Mouse (Mus musculus): ENCODE measurements around the gene Kctd20. TPM values are rescaled to one million over a fixed set of nuclear protein-coding genes. Genes with fewer than 3 reads are reported as not detected.

The Kctd20 gene
- polyA plus RNA-seq (2015; fragmentation: Nextera tagmentation; extraction: Ambion mirVana): 123 and 135 TPM in 2 replicates

GRCm38 (mm10) chr17:28951831-28952799 is at the start of gene Kctd20:
Kctd20 (plus strand) TSS chr17:28951950.
- Histone ChIP-seq H3K4me1 (replicated peaks; ENCODE audit: control insufficient read depth, insufficient read depth, low read length) (peaks cover 19% of the 10 kb centered on the region), H3K36me3 (ENCODE audit: control insufficient read depth, insufficient read depth) (no peaks in the 10 kb centered on the region), H3K4me2 (ENCODE audit: low read length) (peak within 1 kb of the TSS; percentile 78), H3K27me3 (replicated peaks; ENCODE audit: control insufficient read depth, insufficient read depth, low read length) (no peaks in the 10 kb centered on the region), H3K4me3 (replicated peaks; ENCODE audit: low read length) (peak within 1 kb of the TSS; percentile 81), H3K9ac (replicated peaks; ENCODE audit: low read depth, low read length) (peak within 1 kb of the TSS; percentile 93), H3K27ac (ENCODE audit: low read length) (peak within 1 kb of the TSS; percentile 97), H3K9me3 (ENCODE audit: control insufficient read depth, low read length) (no peaks in the 10 kb centered on the region)
- peak; percentile 91 for ATAC-seq
- under 1% methylated on average over 70 of the region's 80 CpGs for WGBS

GRCm38 (mm10) chr17:28904546-28905376 is 47.0 kb upstream of the Kctd20 start:
- Histone ChIP-seq H3K27me3 (replicated peaks; ENCODE audit: control insufficient read depth, insufficient read depth, low read length) (0 out of 2 replicates have a peak, but pooled peaks cover 4% of the 10 kb centered on the region), H3K4me3 (replicated peaks; ENCODE audit: low read length) (no peak overlapping the region), H3K9ac (replicated peaks; ENCODE audit: low read depth, low read length) (no peak overlapping the region), H3K36me3 (ENCODE audit: control insufficient read depth, insufficient read depth) (no peaks in the 10 kb centered on the region), H3K9me3 (ENCODE audit: control insufficient read depth, low read length) (no peaks in the 10 kb centered on the region), H3K4me1 (replicated peaks; ENCODE audit: control insufficient read depth, insufficient read depth, low read length) (peaks cover 20% of the 10 kb centered on the region), H3K4me2 (ENCODE audit: low read length) (no peak overlapping the region), H3K27ac (ENCODE audit: low read length) (peak overlapping the region; percentile 73)
- 26% methylated on average over 23 of the region's 23 CpGs for WGBS
- peak; percentile 90 for ATAC-seq

GRCm38 (mm10) chr17:28905377-28905916 is 46.3 kb upstream of the Kctd20 start:
- H3K4me2 ChIP-seq (ENCODE audit: low read length): no peak overlapping the region

GRCm38 (mm10) chr17:28907959-28908358 is 43.8 kb upstream of the Kctd20 start:
- Histone ChIP-seq H3K4me3 (replicated peaks; ENCODE audit: low read length) (no peak overlapping the region), H3K36me3 (ENCODE audit: control insufficient read depth, insufficient read depth) (no peaks in the 10 kb centered on the region), H3K27me3 (replicated peaks; ENCODE audit: control insufficient read depth, insufficient read depth, low read length) (0 out of 2 replicates have a peak, but pooled peaks cover 4% of the 10 kb centered on the region), H3K9me3 (ENCODE audit: control insufficient read depth, low read length) (no peaks in the 10 kb centered on the region), H3K27ac (ENCODE audit: low read length) (peak overlapping the region; percentile 50; the same call in 1 of the 2 replicates), H3K4me2 (ENCODE audit: low read length) (no peak overlapping the region), H3K9ac (replicated peaks; ENCODE audit: low read depth, low read length) (no peak overlapping the region), H3K4me1 (replicated peaks; ENCODE audit: control insufficient read depth, insufficient read depth, low read length) (peaks cover 20% of the 10 kb centered on the region)
- 48% methylated on average over 7 of the region's 7 CpGs for WGBS
- ATAC-seq: no peak

More at GRCm38 (mm10) chr17:28905377-28905916, 46.3 kb upstream of the Kctd20 start:
- Histone ChIP-seq H3K4me1 (replicated peaks; ENCODE audit: control insufficient read depth, insufficient read depth, low read length) (peaks cover 20% of the 10 kb centered on the region), H3K4me3 (replicated peaks; ENCODE audit: low read length) (no peak overlapping the region), H3K9ac (replicated peaks; ENCODE audit: low read depth, low read length) (0 out of 2 replicates have a peak overlapping the region, but pooled peaks have one; percentile 10), H3K27me3 (replicated peaks; ENCODE audit: control insufficient read depth, insufficient read depth, low read length) (0 out of 2 replicates have a peak, but pooled peaks cover 4% of the 10 kb centered on the region), H3K36me3 (ENCODE audit: control insufficient read depth, insufficient read depth) (no peaks in the 10 kb centered on the region), H3K9me3 (ENCODE audit: control insufficient read depth, low read length) (no peaks in the 10 kb centered on the region), H3K27ac (ENCODE audit: low read length) (peak overlapping the region; percentile 73)
- 66% methylated on average over 13 of the region's 13 CpGs for WGBS
- 0 out of 2 replicates have a peak, but pooled peaks have one; percentile 10 for ATAC-seq

GRCm38 (mm10) chr17:28909252-28909941 is 42.4 kb upstream of the Kctd20 start:
- Histone ChIP-seq H3K4me1 (replicated peaks; ENCODE audit: control insufficient read depth, insufficient read depth, low read length) (peaks cover 20% of the 10 kb centered on the region), H3K27ac (ENCODE audit: low read length) (no peak overlapping the region), H3K27me3 (replicated peaks; ENCODE audit: control insufficient read depth, insufficient read depth, low read length) (0 out of 2 replicates have a peak, but pooled peaks cover 4% of the 10 kb centered on the region), H3K9ac (replicated peaks; ENCODE audit: low read depth, low read length) (0 out of 2 replicates have a peak overlapping the region, but pooled peaks have one; percentile 5), H3K36me3 (ENCODE audit: control insufficient read depth, insufficient read depth) (no peaks in the 10 kb centered on the region), H3K4me2 (ENCODE audit: low read length) (peak overlapping the region; percentile 29), H3K9me3 (ENCODE audit: control insufficient read depth, low read length) (no peaks in the 10 kb centered on the region), H3K4me3 (replicated peaks; ENCODE audit: low read length) (no peak overlapping the region)
- WGBS: 8% methylated on average over 29 of the region's 29 CpGs
- no peak for ATAC-seq

GRCm38 (mm10) chr17:28910139-28910538 is 41.6 kb upstream of the Kctd20 start:
- Histone ChIP-seq H3K36me3 (ENCODE audit: control insufficient read depth, insufficient read depth) (no peaks in the 10 kb centered on the region), H3K9ac (replicated peaks; ENCODE audit: low read depth, low read length) (no peak overlapping the region), H3K9me3 (ENCODE audit: control insufficient read depth, low read length) (no peaks in the 10 kb centered on the region), H3K4me1 (replicated peaks; ENCODE audit: control insufficient read depth, insufficient read depth, low read length) (peaks cover 16% of the 10 kb centered on the region), H3K4me3 (replicated peaks; ENCODE audit: low read length) (no peak overlapping the region), H3K27ac (ENCODE audit: low read length) (no peak overlapping the region), H3K27me3 (replicated peaks; ENCODE audit: control insufficient read depth, insufficient read depth, low read length) (0 out of 2 replicates have a peak, but pooled peaks cover 4% of the 10 kb centered on the region), H3K4me2 (ENCODE audit: low read length) (no peak overlapping the region)
- no peak for ATAC-seq
- WGBS: 22% methylated on average over 7 of the region's 7 CpGs

- ATAC-seq: no peak
- H3K27me3 ChIP-seq (replicated peaks; ENCODE audit: control insufficient read depth, insufficient read depth, low read length): 0 out of 2 replicates have a peak, but pooled peaks cover 4% of the 10 kb centered on the region
- H3K9me3 ChIP-seq (ENCODE audit: control insufficient read depth, low read length): no peaks in the 10 kb centered on the region
- H3K36me3 ChIP-seq (ENCODE audit: control insufficient read depth, insufficient read depth): no peaks in the 10 kb centered on the region
- no peak overlapping the region for H3K4me2 ChIP-seq (ENCODE audit: low read length)
- peaks cover 10% of the 10 kb centered on the region for H3K4me1 ChIP-seq (replicated peaks; ENCODE audit: control insufficient read depth, insufficient read depth, low read length)
- 72% methylated on average over 5 of the region's 5 CpGs for WGBS
- no peak overlapping the region for H3K4me3 ChIP-seq (replicated peaks; ENCODE audit: low read length)
- H3K27ac ChIP-seq (ENCODE audit: low read length): no peak overlapping the region
- H3K9ac ChIP-seq (replicated peaks; ENCODE audit: low read depth, low read length): no peak overlapping the region
Observed at GRCm38 (mm10) chr17:28913200-28913599, 38.5 kb upstream of the Kctd20 start.

- H3K4me1 ChIP-seq (replicated peaks; ENCODE audit: control insufficient read depth, insufficient read depth, low read length): peaks cover 5% of the 10 kb centered on the region; the same call in 1 of the 2 replicates
- H3K27me3 ChIP-seq (replicated peaks; ENCODE audit: control insufficient read depth, insufficient read depth, low read length): 0 out of 2 replicates have a peak, but pooled peaks cover 4% of the 10 kb centered on the region
- no peaks in the 10 kb centered on the region for H3K9me3 ChIP-seq (ENCODE audit: control insufficient read depth, low read length)
- H3K27ac ChIP-seq (ENCODE audit: low read length): no peak overlapping the region
- H3K4me2 ChIP-seq (ENCODE audit: low read length): no peak overlapping the region
- ATAC-seq: no peak
- 87% methylated on average over 6 of the region's 6 CpGs for WGBS
- H3K4me3 ChIP-seq (replicated peaks; ENCODE audit: low read length): no peak overlapping the region
- no peaks in the 10 kb centered on the region for H3K36me3 ChIP-seq (ENCODE audit: control insufficient read depth, insufficient read depth)
- no peak overlapping the region for H3K9ac ChIP-seq (replicated peaks; ENCODE audit: low read depth, low read length)
Observed at GRCm38 (mm10) chr17:28913940-28914339, 37.8 kb upstream of the Kctd20 start.
